Mouse (Mus musculus) brain, embryonic 14.5 days (tissue): ENCODE data around the gene Atg2a. TPM values are rescaled to one million over a fixed set of nuclear protein-coding genes. Genes with fewer than 3 reads are reported as not detected.

Experiments used
- DNase-seq: peaks from one replicate; pipeline ENCODE4 v3.0.0-alpha.2; 2011; ENCODE audit warnings: low read depth
- CTCF ChIP-seq: fragments of 200-500 bp; IDR thresholded peaks from 2 replicates; pipeline ENCODE4 v1.5.1; 2012; ENCODE audit warnings: inconsistent platforms, mild to moderate bottlenecking, moderate library complexity, borderline replicate concordance; ENCODE audit not compliant: insufficient read depth, insufficient read length; ENCODE audit errors: extremely low read depth
- POLR2A ChIP-seq: fragments of 200-500 bp; IDR thresholded peaks from 2 replicates; pipeline ENCODE4 v1.6.1; 2012; ENCODE audit warnings: mild to moderate bottlenecking, inconsistent platforms, borderline replicate concordance; ENCODE audit not compliant: poor library complexity, insufficient read depth, insufficient read length, severe bottlenecking; ENCODE audit errors: extremely low read depth
- polyA plus RNA-seq: library from polyadenylated mRNA; depleted of rRNA; stranded (reverse); fragments of >200 nt; gene quantifications from 2 replicates; pipeline ENCODE4 v1.2.3, GENCODE M21; 2012

The Atg2a gene
- polyA plus RNA-seq, 1 experiment, result 28.9 TPM

GRCm38 (mm10) chr19:6234337-6235083 lies 7.0 kb upstream of the Atg2a start:
- no peak for TF ChIP-seq CTCF
- no peak for TF ChIP-seq POLR2A
- DNase-seq, result no peak

- TF ChIP-seq POLR2A (peak; percentile 86), CTCF (peak; percentile 21; the same call in 1 of the 2 replicates)
These were observed 6.1 kb upstream of the Atg2a start, which contains the start of gene Ppp2r5b for GRCm38 (mm10) chr19:6235084-6236052. Ppp2r5b (minus strand) TSS chr19:6235872.

GRCm38 (mm10) chr19:6236053-6236441 lies 5.4 kb upstream of the Atg2a start:
- DNase-seq, result peak; percentile 98
- no peak for TF ChIP-seq POLR2A
- no peak for TF ChIP-seq CTCF

More at GRCm38 (mm10) chr19:6235084-6236052, 6.1 kb upstream of the Atg2a start, which contains the start of gene Ppp2r5b:
- DNase-seq, result peak; percentile 97

GRCm38 (mm10) chr19:6236842-6237241 lies 4.6 kb upstream of the Atg2a start:
- TF ChIP-seq CTCF (no peak), POLR2A (no peak)

GRCm38 (mm10) chr19:6238740-6239139 lies 2.7 kb upstream of the Atg2a start:
- TF ChIP-seq POLR2A, result no peak
- no peak for TF ChIP-seq CTCF
- DNase-seq, result no peak

More at GRCm38 (mm10) chr19:6236842-6237241, 4.6 kb upstream of the Atg2a start:
- DNase-seq, result no peak

GRCm38 (mm10) chr19:6240136-6240535 lies 1.3 kb upstream of the Atg2a start:
- TF ChIP-seq POLR2A (no peak), CTCF (no peak)
- DNase-seq, result no peak

- TF ChIP-seq POLR2A (no peak), CTCF (no peak)
- no peak for DNase-seq
These were observed 743 bp upstream of the Atg2a start for GRCm38 (mm10) chr19:6240725-6241124.

- peak; percentile 15 for DNase-seq
- TF ChIP-seq POLR2A (no peak), CTCF (no peak)
These were observed 813 bp downstream of the Atg2a start for GRCm38 (mm10) chr19:6242281-6242680.

GRCm38 (mm10) chr19:6243226-6243625 lies 1.8 kb downstream of the Atg2a start:
- DNase-seq, result no peak
- no peak for TF ChIP-seq POLR2A
- TF ChIP-seq CTCF, result no peak

GRCm38 (mm10) chr19:6245806-6246205 lies 4.3 kb downstream of the Atg2a start:
- TF ChIP-seq POLR2A (no peak), CTCF (no peak)

More at GRCm38 (mm10) chr19:6245806-6246205, 4.3 kb downstream of the Atg2a start:
- DNase-seq, result no peak
